Mouse (Mus musculus) inflammation-experienced regulatory T-cells, adult 6 months (primary cell): ENCODE data around the gene Kcnip2. TPM values are rescaled to one million over a fixed set of nuclear protein-coding genes. Genes with fewer than 3 reads are reported as not detected.

ENCODE experiments used
- polyA plus RNA-seq, 3 experiments: library from polyadenylated mRNA; unstranded; fragments of 100-300 nt; shearing (Covaris generic); gene quantifications; one replicate each; pipeline ENCODE4 v1.2.1; 2017

The Kcnip2 gene
- polyA plus RNA-seq, 3 experiments from 2014 or later = 3.4 to 13.9 (median 10.1) TPM

Other genes with a start within 250 kb of the Kcnip2 start
- 10 to 100 TPM in 2 of 3 experiments, 1 to 10 TPM in 1; 6.0 to 14.9 (median 14.4) TPM for gene Fbxw4, start 155.7 kb downstream of the Kcnip2 start, polyA plus RNA-seq
- not detected for gene Fgf8, start 73.1 kb downstream of the Kcnip2 start, polyA plus RNA-seq
- 10 to 100 TPM; 12.9 to 73.1 (median 57.3) TPM for gene Npm3, start 66.5 kb downstream of the Kcnip2 start, polyA plus RNA-seq
- 100 to 1,000 TPM; 124 to 242 (median 205) TPM for gene Mgea5, start 32.2 kb downstream of the Kcnip2 start, polyA plus RNA-seq
- 10 to 100 TPM in 1 of 3 experiments, 1 to 10 TPM in 2; 8.0 to 10.9 (median 9.5) TPM for gene Armh3, start 182.4 kb upstream of the Kcnip2 start, polyA plus RNA-seq
- gene Hps6, start 187.4 kb upstream of the Kcnip2 start, polyA plus RNA-seq = 1 to 10 TPM; 1.3 to 3.1 (median 2.6) TPM
- gene Pprc1, start 228.8 kb upstream of the Kcnip2 start, polyA plus RNA-seq = 10 to 100 TPM; 10.4 to 20.5 (median 20.3) TPM
- 10 to 100 TPM; 28.4 to 51.7 (median 49.6) TPM for gene Ldb1, start 229.2 kb upstream of the Kcnip2 start, polyA plus RNA-seq